Mouse (Mus musculus): ENCODE data around the gene Atp5h. TPM values are rescaled to one million over a fixed set of nuclear protein-coding genes. Genes with fewer than 3 reads are reported as not detected.

Gene Atp5h
- total and polyA plus RNA-seq, 2 experiments from 2014 or later: 1,040 to 4,106 TPM

DNA sequence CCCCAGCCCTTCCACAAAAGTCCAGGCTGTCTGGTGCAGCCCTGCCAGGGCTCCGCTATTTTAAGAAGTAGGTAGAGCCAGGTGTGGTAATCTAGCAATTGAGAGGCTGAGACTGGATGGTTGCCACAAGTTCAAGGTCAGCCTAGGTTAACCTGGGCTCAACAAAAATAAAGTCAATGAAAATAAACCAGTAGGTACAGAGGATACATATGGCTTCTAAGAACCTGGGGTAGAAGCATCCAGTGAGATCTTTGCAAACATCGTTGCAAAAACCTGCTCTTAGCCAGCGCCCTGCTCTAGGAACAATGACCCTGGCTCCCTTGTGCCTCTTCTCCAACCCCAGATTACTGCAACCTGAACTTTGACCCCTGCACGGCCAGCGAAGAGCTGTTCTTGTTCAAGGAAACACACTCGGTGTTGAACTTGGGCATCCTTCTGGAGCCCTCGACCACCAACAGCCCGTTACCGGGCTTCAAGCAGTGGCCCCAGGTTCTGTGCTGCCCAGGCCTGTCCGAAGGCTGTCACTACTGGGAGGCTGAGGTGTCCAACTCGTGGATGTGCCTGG is 27.6 kb upstream of the Atp5h start:
- Histone ChIP-seq H3K27me3 (ENCODE audit: control insufficient read depth, insufficient read depth, low read length) (no peaks in the 10 kb centered on the region), H3K4me1 (ENCODE audit: control insufficient read depth, insufficient read depth) (peaks cover 24% of the 10 kb centered on the region), H3K27ac (ENCODE audit: low read depth) (peak overlapping the region; percentile 80), H3K9me3 (replicated peaks; ENCODE audit: control insufficient read depth, low read length) (no peaks in the 10 kb centered on the region), H3K4me2 (ENCODE audit: low read depth, low read length) (no peak overlapping the region), H3K4me3 (ENCODE audit: low read depth, low read length) (no peak overlapping the region), H3K9ac (replicated peaks; ENCODE audit: low read depth, low read length) (no peak overlapping the region), H3K36me3 (replicated peaks; ENCODE audit: control insufficient read depth, insufficient read depth, low read length) (no peaks in the 10 kb centered on the region)
- DNase-seq (ENCODE audit: low spot score) (no peak), ATAC-seq (ENCODE audit: insufficient read depth, low read depth) (peak; percentile 28)
- 75% methylated on average over 11 of the region's 11 CpGs for WGBS
- TF ChIP-seq CTCF (IDR thresholded peaks at IDR 0.05; ENCODE audit: low read depth) (no peak), EP300 (IDR thresholded peaks at IDR 0.05; ENCODE audit: low read depth) (no peak)

DNA sequence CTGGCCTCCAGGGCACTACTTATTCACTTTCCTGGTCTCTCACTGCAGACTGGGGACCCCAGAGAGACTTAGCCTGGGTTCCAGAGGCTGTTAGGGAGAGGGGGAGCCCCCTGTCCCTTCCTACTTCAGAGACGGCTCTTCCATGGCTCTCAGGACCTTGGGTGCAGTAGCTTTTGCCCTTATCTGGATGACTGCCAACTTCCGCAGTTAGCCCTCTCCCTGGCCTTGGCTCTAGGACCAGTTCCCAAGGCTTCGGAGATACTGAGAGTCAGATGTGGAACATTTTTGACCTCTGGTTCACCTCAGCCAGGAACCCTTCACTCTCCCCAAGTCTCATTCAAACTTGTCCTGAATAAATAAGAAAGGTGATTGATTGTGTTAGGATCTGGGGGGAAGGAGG is 27.1 kb upstream of the Atp5h start:
- TF ChIP-seq EP300 (IDR thresholded peaks at IDR 0.05; ENCODE audit: low read depth): no peak
- no peak for TF ChIP-seq CTCF (IDR thresholded peaks at IDR 0.05; ENCODE audit: low read depth)
- Histone ChIP-seq H3K27ac (ENCODE audit: low read depth) (peak overlapping the region; percentile 80), H3K9me3 (replicated peaks; ENCODE audit: control insufficient read depth, low read length) (no peaks in the 10 kb centered on the region), H3K27me3 (ENCODE audit: control insufficient read depth, insufficient read depth, low read length) (no peaks in the 10 kb centered on the region), H3K36me3 (replicated peaks; ENCODE audit: control insufficient read depth, insufficient read depth, low read length) (no peaks in the 10 kb centered on the region), H3K4me1 (ENCODE audit: control insufficient read depth, insufficient read depth) (peaks cover 24% of the 10 kb centered on the region), H3K4me2 (ENCODE audit: low read depth, low read length) (no peak overlapping the region), H3K9ac (replicated peaks; ENCODE audit: low read depth, low read length) (no peak overlapping the region; the same call in 1 of the 2 replicates), H3K4me3 (ENCODE audit: low read depth, low read length) (no peak overlapping the region)
- ATAC-seq (ENCODE audit: insufficient read depth, low read depth) (peak; percentile 72), DNase-seq (ENCODE audit: low spot score) (peak; percentile 63)
- WGBS: 11% methylated on average over 3 of the region's 3 CpGs

DNA sequence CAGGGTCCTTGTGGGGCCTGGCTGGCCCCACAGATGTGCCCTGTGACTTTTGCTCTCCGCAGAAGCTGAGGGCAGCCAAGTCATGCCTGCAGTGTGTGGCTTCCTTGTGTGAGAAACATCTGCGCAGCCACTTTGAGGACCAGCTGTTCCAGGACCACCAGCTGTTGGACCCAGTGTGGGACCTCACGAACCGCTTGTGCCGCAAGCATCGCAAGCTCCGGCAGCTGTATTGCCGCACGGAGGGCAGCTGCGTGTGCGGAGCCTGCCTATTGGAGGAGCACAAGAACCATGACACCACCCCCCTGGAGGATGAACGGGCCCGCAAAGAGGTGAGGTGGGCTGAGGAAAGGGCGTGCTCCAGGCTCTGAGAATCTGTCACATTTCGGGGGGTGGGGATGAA is 21.7 kb upstream of the Atp5h start:
- H3K9ac ChIP-seq (replicated peaks; ENCODE audit: low read depth, low read length): no peak overlapping the region
- peaks cover 3% of the 10 kb centered on the region for H3K4me1 ChIP-seq (ENCODE audit: control insufficient read depth, insufficient read depth)
- H3K27ac ChIP-seq (ENCODE audit: low read depth): no peak overlapping the region
- no peaks in the 10 kb centered on the region for H3K9me3 ChIP-seq (replicated peaks; ENCODE audit: control insufficient read depth, low read length)
- TF ChIP-seq CTCF (IDR thresholded peaks at IDR 0.05; ENCODE audit: low read depth) (no peak), EP300 (IDR thresholded peaks at IDR 0.05; ENCODE audit: low read depth) (no peak)
- no peak for DNase-seq (ENCODE audit: low spot score)
- H3K27me3 ChIP-seq (ENCODE audit: control insufficient read depth, insufficient read depth, low read length): no peaks in the 10 kb centered on the region
- no peak for ATAC-seq (ENCODE audit: insufficient read depth, low read depth)
- H3K36me3 ChIP-seq (replicated peaks; ENCODE audit: control insufficient read depth, insufficient read depth, low read length): no peaks in the 10 kb centered on the region
- H3K4me2 ChIP-seq (ENCODE audit: low read depth, low read length): no peak overlapping the region
- 41% methylated on average over 15 of the region's 15 CpGs for WGBS
- H3K4me3 ChIP-seq (ENCODE audit: low read depth, low read length): no peak overlapping the region

DNA sequence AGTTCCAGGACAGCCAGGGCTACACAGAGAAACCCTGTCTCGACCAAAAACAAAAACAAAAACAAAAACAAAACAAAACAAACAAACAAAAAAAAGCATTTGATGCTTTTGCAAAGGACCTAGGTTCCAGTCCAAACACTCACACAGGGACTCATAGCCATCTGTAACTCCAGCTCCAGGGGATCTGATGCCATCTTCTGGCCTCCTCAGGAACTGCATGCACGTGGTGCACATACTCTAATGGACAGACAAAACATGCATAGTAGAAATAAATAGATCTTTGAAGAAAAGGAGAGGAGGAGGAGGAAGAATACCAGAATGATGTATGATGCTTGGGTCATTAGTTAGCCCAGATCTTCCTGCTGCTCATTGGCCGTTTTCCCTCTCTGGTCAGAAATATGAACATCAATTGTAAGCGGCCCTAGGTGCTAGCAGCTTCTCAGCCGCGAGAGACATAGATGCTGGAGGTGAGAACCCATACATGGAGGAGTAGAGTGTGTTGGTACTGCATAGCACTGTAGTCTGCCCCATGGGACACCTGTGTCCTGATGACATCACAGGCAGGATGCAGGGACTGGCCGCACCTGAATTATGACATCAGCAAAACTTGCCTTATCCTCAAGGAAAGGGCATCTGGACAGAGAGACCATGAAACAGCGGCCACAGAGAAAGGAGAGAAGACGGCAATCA is 20.3 kb upstream of the Atp5h start, which contains the start of gene Trim80:
Trim80 (plus strand) TSS at position 640 of the 690 bp plus-strand sequence.
- no peak within 1 kb of the TSS for H3K9ac ChIP-seq (replicated peaks; ENCODE audit: low read depth, low read length)
- DNase-seq (ENCODE audit: low spot score) (no peak), ATAC-seq (ENCODE audit: insufficient read depth, low read depth) (no peak)
- TF ChIP-seq EP300 (IDR thresholded peaks at IDR 0.05; ENCODE audit: low read depth): no peak
- TF ChIP-seq CTCF (IDR thresholded peaks at IDR 0.05; ENCODE audit: low read depth): no peak
- H3K36me3 ChIP-seq (replicated peaks; ENCODE audit: control insufficient read depth, insufficient read depth, low read length): no peaks in the 10 kb centered on the region
- peaks cover 7% of the 10 kb centered on the region; the same call in 1 of the 2 replicates for H3K4me1 ChIP-seq (ENCODE audit: control insufficient read depth, insufficient read depth)
- H3K4me2 ChIP-seq (ENCODE audit: low read depth, low read length): no peak within 1 kb of the TSS
- no peak within 1 kb of the TSS for H3K4me3 ChIP-seq (ENCODE audit: low read depth, low read length)
- 94% methylated on average over 9 of the region's 9 CpGs for WGBS
- no peaks in the 10 kb centered on the region for H3K9me3 ChIP-seq (replicated peaks; ENCODE audit: control insufficient read depth, low read length)
- no peak within 1 kb of the TSS for H3K27ac ChIP-seq (ENCODE audit: low read depth)
- no peaks in the 10 kb centered on the region for H3K27me3 ChIP-seq (ENCODE audit: control insufficient read depth, insufficient read depth, low read length)

DNA sequence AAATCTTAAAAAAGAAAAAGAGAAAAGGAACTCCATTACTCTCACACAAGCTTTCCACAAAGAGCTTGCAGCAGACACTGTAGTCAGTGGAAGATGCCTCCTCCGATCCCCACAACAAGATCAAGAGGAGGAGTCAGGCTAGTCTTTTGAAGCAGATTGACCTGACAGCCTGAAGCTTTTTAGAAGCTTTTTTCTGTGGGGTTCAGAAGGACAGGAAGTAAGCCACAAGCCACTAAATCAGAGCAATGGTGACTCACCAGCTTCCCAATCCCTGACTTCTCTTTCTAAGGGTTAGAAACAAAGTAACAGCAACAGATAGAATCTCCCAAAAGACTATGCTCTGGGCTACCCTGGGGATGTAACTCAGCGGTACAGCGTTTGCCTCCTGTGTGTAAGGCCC is 19.6 kb upstream of the Atp5h start:
- H3K9ac ChIP-seq (replicated peaks; ENCODE audit: low read depth, low read length): no peak overlapping the region
- no peaks in the 10 kb centered on the region for H3K27me3 ChIP-seq (ENCODE audit: control insufficient read depth, insufficient read depth, low read length)
- 83% methylated on average over 3 of the region's 3 CpGs for WGBS
- H3K27ac ChIP-seq (ENCODE audit: low read depth): no peak overlapping the region
- no peak overlapping the region for H3K4me3 ChIP-seq (ENCODE audit: low read depth, low read length)
- TF ChIP-seq CTCF (IDR thresholded peaks at IDR 0.05; ENCODE audit: low read depth): no peak
- TF ChIP-seq EP300 (IDR thresholded peaks at IDR 0.05; ENCODE audit: low read depth): no peak
- H3K36me3 ChIP-seq (replicated peaks; ENCODE audit: control insufficient read depth, insufficient read depth, low read length): no peaks in the 10 kb centered on the region
- ATAC-seq (ENCODE audit: insufficient read depth, low read depth) (no peak), DNase-seq (ENCODE audit: low spot score) (no peak)
- no peaks in the 10 kb centered on the region for H3K9me3 ChIP-seq (replicated peaks; ENCODE audit: control insufficient read depth, low read length)
- H3K4me1 ChIP-seq (ENCODE audit: control insufficient read depth, insufficient read depth): peaks cover 7% of the 10 kb centered on the region; the same call in 1 of the 2 replicates
- no peak overlapping the region for H3K4me2 ChIP-seq (ENCODE audit: low read depth, low read length)
